Mouse (Mus musculus): ENCODE data around the gene Xpo4. TPM values are rescaled to one million over a fixed set of nuclear protein-coding genes. Genes with fewer than 3 reads are reported as not detected.

Xpo4 gene
- polyA plus RNA-seq, 1 experiment from 2014 or later, result 17.0 TPM

DNA sequence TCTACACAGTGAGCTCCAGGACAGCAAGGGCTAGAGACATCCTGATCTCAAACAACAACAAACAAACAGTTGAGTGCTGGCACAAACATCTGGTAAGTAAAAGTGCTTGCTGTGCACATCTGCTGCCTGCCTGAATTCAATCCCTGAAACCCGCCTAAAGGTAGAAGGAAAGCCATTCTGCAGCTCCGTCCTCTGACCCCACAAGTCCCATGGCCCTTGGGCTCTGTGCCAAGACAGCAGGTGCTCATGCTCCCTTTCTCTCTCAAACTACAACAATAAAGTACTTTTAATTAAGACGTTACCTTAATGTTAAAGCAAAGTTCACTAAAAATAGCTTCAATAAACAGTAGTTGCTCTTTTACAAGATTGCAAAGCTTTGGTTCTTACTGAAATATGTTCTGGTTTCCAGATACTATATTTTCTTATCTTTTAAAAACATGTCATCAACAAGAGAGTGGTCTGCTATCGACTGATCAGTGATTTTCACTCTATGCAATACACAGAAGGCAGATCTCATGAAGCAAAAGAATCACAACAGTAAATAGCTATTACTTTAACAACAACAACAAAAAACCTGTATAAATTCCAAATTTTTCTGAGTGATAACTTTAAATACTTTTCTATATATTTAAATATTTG, 44.5 kb downstream of the Xpo4 start:
- ATAC-seq, result peak; percentile 56; the same call in 1 of the 2 replicates
- Histone ChIP-seq H3K4me2 (ENCODE audit: low read depth, low read length) (no peak overlapping the region), H3K36me3 (ENCODE audit: control insufficient read depth, insufficient read depth, low read length) (0 out of 2 replicates have a peak, but pooled peaks cover under 1% of the 10 kb centered on the region), H3K4me1 (ENCODE audit: control insufficient read depth, insufficient read depth, low read length) (0 out of 2 replicates have a peak, but pooled peaks cover 3% of the 10 kb centered on the region), H3K27ac (ENCODE audit: low read length) (no peak overlapping the region), H3K9me3 (ENCODE audit: control insufficient read depth, low read length) (no peaks in the 10 kb centered on the region), H3K27me3 (replicated peaks; ENCODE audit: control insufficient read depth, insufficient read depth, low read length) (no peaks in the 10 kb centered on the region), H3K4me3 (ENCODE audit: low read length) (no peak overlapping the region), H3K9ac (ENCODE audit: low read depth, low read length) (no peak overlapping the region)
- WGBS, result 53% methylated on average over 4 of the region's 4 CpGs

DNA sequence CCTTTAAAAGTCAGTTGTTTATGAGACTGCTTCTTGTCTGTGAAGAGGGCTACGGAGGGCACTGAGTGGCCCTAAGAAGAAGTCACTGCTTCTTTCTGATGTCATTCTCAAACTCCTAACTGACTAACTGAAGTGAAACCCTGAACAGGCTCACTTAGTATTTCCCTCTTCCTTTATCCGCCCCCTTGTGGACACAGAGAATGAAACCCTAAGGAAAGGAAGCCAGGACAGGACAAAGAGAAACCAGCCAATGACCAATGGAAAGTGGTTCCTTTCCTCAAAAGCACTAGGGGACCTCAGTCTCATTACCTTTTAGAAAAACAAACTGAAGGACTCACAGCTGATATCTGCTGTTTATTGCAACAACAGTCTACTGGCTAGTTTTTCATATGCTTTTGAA, 45.7 kb downstream of the Xpo4 start:
- 0 out of 2 replicates have a peak, but pooled peaks cover 3% of the 10 kb centered on the region for H3K4me1 ChIP-seq (ENCODE audit: control insufficient read depth, insufficient read depth, low read length)
- peak; percentile 50; the same call in 1 of the 2 replicates for ATAC-seq
- H3K4me3 ChIP-seq (ENCODE audit: low read length), result no peak overlapping the region
- H3K9me3 ChIP-seq (ENCODE audit: control insufficient read depth, low read length), result no peaks in the 10 kb centered on the region
- H3K4me2 ChIP-seq (ENCODE audit: low read depth, low read length), result no peak overlapping the region
- 53% methylated on average over 2 of the region's 2 CpGs for WGBS
- H3K27ac ChIP-seq (ENCODE audit: low read length), result no peak overlapping the region
- no peaks in the 10 kb centered on the region for H3K27me3 ChIP-seq (replicated peaks; ENCODE audit: control insufficient read depth, insufficient read depth, low read length)
- H3K36me3 ChIP-seq (ENCODE audit: control insufficient read depth, insufficient read depth, low read length), result no peaks in the 10 kb centered on the region
- no peak overlapping the region for H3K9ac ChIP-seq (ENCODE audit: low read depth, low read length)

DNA sequence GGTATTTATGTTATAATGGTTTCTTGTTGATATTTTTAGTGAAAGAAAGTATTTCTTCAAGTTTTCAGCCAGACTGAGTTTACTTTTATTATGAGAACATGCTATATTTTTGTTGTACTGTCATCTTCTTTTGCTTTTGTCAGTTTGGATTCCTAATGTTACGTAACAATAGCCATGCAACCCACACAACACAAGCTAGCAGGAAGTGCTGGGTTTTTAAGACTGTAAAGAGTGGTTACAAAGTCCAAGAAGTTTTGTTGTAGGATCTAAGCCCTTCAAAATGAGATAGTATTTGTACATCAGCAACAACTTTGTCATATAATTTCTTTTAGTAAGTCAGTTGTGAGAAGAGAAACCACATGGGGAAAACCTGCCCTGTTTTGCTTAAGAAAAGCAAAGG, 47.6 kb downstream of the Xpo4 start:
- Histone ChIP-seq H3K9me3 (ENCODE audit: control insufficient read depth, low read length) (no peaks in the 10 kb centered on the region), H3K27me3 (replicated peaks; ENCODE audit: control insufficient read depth, insufficient read depth, low read length) (no peaks in the 10 kb centered on the region), H3K9ac (ENCODE audit: low read depth, low read length) (no peak overlapping the region), H3K27ac (ENCODE audit: low read length) (no peak overlapping the region), H3K4me2 (ENCODE audit: low read depth, low read length) (no peak overlapping the region), H3K4me3 (ENCODE audit: low read length) (no peak overlapping the region), H3K36me3 (ENCODE audit: control insufficient read depth, insufficient read depth, low read length) (no peaks in the 10 kb centered on the region), H3K4me1 (ENCODE audit: control insufficient read depth, insufficient read depth, low read length) (0 out of 2 replicates have a peak, but pooled peaks cover 3% of the 10 kb centered on the region)
- 84% methylated on average over 1 of the region's 1 CpGs for WGBS
- no peak for ATAC-seq

DNA sequence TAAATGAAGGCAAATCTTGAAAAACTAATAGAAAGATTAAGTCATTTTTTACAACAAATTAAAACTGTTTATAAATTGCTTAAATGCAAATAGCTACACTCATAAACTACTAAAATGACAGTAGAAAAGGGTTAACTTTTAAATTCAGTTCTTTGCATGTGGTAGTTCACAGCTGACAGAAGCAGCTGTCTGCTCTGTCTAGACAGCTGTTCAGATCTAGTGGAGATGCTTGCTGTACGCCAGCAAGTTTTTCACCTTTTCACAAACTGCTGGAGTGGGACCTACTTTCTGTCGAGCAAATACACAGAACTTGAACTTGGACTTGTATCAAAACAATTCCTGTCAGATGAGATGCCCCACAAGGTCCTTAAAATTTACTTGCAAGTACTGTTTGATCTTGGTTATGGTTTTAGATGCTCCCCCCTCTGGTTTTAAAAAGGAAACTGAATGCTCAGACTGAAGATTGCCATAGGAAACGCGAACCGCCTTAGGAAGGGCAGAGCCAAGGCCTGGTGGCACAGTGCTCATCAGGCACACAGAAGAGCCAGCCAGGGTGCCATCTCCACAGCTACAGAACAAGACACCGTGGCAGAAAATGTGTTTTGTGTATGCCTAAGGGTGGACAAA, 48.8 kb downstream of the Xpo4 start:
- Histone ChIP-seq H3K27ac (ENCODE audit: low read length) (no peak overlapping the region), H3K4me1 (ENCODE audit: control insufficient read depth, insufficient read depth, low read length) (0 out of 2 replicates have a peak, but pooled peaks cover 3% of the 10 kb centered on the region), H3K9me3 (ENCODE audit: control insufficient read depth, low read length) (no peaks in the 10 kb centered on the region), H3K9ac (ENCODE audit: low read depth, low read length) (no peak overlapping the region), H3K27me3 (replicated peaks; ENCODE audit: control insufficient read depth, insufficient read depth, low read length) (no peaks in the 10 kb centered on the region), H3K4me3 (ENCODE audit: low read length) (no peak overlapping the region), H3K4me2 (ENCODE audit: low read depth, low read length) (no peak overlapping the region), H3K36me3 (ENCODE audit: control insufficient read depth, insufficient read depth, low read length) (no peaks in the 10 kb centered on the region)
- WGBS, result 82% methylated on average over 6 of the region's 6 CpGs
- ATAC-seq, result no peak

DNA sequence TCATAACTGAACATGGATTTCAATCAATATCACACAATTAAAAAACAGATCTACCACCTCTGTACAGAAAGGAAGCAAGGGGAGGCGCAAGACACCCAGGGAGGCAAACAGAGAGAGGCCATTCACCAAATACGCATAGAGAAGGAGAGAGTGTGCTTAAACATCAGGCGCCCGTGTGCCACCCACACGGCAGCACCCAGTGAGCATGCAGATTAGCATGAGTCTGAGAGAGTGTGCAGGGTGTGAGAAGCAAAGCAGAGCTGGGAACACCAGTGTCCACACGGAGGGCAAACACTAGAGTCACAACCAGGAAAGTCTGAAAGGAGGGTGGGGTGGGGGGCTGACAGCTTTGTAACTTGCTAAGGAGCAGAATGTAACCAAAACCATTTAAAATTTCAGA, 49.4 kb downstream of the Xpo4 start:
- no peak overlapping the region for H3K27ac ChIP-seq (ENCODE audit: low read length)
- no peaks in the 10 kb centered on the region for H3K36me3 ChIP-seq (ENCODE audit: control insufficient read depth, insufficient read depth, low read length)
- H3K9ac ChIP-seq (ENCODE audit: low read depth, low read length), result no peak overlapping the region
- 85% methylated on average over 6 of the region's 6 CpGs for WGBS
- H3K27me3 ChIP-seq (replicated peaks; ENCODE audit: control insufficient read depth, insufficient read depth, low read length), result no peaks in the 10 kb centered on the region
- no peak overlapping the region for H3K4me3 ChIP-seq (ENCODE audit: low read length)
- no peak for ATAC-seq
- 0 out of 2 replicates have a peak, but pooled peaks cover 3% of the 10 kb centered on the region for H3K4me1 ChIP-seq (ENCODE audit: control insufficient read depth, insufficient read depth, low read length)
- H3K4me2 ChIP-seq (ENCODE audit: low read depth, low read length), result no peak overlapping the region
- H3K9me3 ChIP-seq (ENCODE audit: control insufficient read depth, low read length), result no peaks in the 10 kb centered on the region

DNA sequence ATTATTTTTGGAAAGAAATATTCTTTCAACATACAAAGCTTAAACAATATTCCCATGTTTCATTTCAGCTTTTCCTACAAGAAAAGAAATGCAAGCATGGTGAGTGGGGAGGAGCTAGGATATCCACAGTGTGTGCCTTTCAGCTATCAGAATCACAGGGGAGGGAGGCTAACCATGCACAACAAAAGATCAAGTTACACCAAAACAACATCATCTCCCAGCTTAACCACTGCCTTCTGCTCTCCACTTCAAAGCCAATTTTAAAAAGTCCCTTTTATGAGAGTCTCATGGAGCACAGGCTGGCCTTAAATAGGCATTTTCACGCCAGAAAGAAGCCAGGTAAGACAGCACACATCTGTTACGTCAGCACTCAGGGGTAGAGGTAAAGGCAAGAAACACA, 54.2 kb downstream of the Xpo4 start:
- Histone ChIP-seq H3K4me3 (ENCODE audit: low read length) (no peak overlapping the region), H3K36me3 (ENCODE audit: control insufficient read depth, insufficient read depth, low read length) (no peaks in the 10 kb centered on the region), H3K4me1 (ENCODE audit: control insufficient read depth, insufficient read depth, low read length) (peaks cover 9% of the 10 kb centered on the region; the same call in 1 of the 2 replicates), H3K27ac (ENCODE audit: low read length) (no peak overlapping the region), H3K27me3 (replicated peaks; ENCODE audit: control insufficient read depth, insufficient read depth, low read length) (no peaks in the 10 kb centered on the region), H3K9me3 (ENCODE audit: control insufficient read depth, low read length) (no peaks in the 10 kb centered on the region), H3K9ac (ENCODE audit: low read depth, low read length) (no peak overlapping the region), H3K4me2 (ENCODE audit: low read depth, low read length) (no peak overlapping the region)
- ATAC-seq, result no peak
- WGBS, result 80% methylated on average over 2 of the region's 2 CpGs

DNA sequence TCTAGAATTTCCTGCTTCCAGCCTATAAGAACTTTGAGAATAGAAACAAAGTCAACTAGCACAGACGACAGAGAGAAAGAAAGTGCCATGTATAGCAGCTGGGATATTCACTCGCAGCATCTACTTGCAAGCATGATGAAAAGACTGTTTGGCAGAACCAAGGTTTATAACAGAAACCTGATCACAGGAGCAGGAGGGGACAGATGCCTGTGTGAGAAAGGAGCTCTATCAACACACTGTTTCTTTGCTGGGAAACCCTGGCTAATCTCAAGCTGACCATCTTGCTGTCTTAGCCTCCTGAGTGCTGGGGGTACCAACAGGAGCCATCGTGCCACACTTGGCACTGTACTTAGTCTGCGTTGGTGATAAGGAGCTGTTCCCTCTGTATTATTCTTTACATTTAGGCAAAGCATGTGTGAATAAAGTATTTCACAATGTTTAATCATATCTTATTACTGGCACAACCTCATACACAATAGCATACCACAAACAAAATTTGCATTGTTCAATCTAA, 55.4 kb downstream of the Xpo4 start:
- no peaks in the 10 kb centered on the region for H3K36me3 ChIP-seq (ENCODE audit: control insufficient read depth, insufficient read depth, low read length)
- H3K9ac ChIP-seq (ENCODE audit: low read depth, low read length), result no peak overlapping the region
- H3K27me3 ChIP-seq (replicated peaks; ENCODE audit: control insufficient read depth, insufficient read depth, low read length), result no peaks in the 10 kb centered on the region
- H3K4me2 ChIP-seq (ENCODE audit: low read depth, low read length), result no peak overlapping the region
- no peak overlapping the region for H3K27ac ChIP-seq (ENCODE audit: low read length)
- no peaks in the 10 kb centered on the region for H3K9me3 ChIP-seq (ENCODE audit: control insufficient read depth, low read length)
- H3K4me1 ChIP-seq (ENCODE audit: control insufficient read depth, insufficient read depth, low read length), result peaks cover 9% of the 10 kb centered on the region; the same call in 1 of the 2 replicates
- ATAC-seq, result no peak
- no peak overlapping the region for H3K4me3 ChIP-seq (ENCODE audit: low read length)
- WGBS, result 73% methylated on average over 4 of the region's 4 CpGs

DNA sequence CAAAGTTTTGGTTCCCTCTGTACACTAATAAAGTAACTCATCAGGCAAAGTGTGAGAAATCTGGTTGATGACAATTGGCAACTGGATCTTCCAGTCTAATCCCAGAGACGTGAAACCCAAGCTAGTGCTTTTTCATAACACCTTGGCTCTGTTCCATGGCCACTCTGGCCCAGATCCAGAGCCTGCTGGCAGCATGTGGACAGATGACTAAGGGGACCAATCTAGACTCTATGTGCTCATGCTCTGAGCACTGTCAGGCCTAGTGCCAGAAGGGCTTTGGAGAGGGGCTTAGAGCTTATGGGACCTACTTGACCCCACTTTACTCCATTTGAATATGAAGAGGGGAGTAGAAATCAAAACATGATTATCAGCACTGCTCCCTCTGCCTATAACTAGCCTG, 57.7 kb downstream of the Xpo4 start:
- H3K27ac ChIP-seq (ENCODE audit: low read length), result no peak overlapping the region
- peak; percentile 78; the same call in 1 of the 2 replicates for ATAC-seq
- H3K9ac ChIP-seq (ENCODE audit: low read depth, low read length), result no peak overlapping the region
- H3K4me2 ChIP-seq (ENCODE audit: low read depth, low read length), result no peak overlapping the region
- H3K9me3 ChIP-seq (ENCODE audit: control insufficient read depth, low read length), result no peaks in the 10 kb centered on the region
- 9% methylated on average over 1 of the region's 1 CpGs for WGBS
- no peaks in the 10 kb centered on the region for H3K27me3 ChIP-seq (replicated peaks; ENCODE audit: control insufficient read depth, insufficient read depth, low read length)
- peaks cover 9% of the 10 kb centered on the region; the same call in 1 of the 2 replicates for H3K4me1 ChIP-seq (ENCODE audit: control insufficient read depth, insufficient read depth, low read length)
- no peak overlapping the region for H3K4me3 ChIP-seq (ENCODE audit: low read length)
- H3K36me3 ChIP-seq (ENCODE audit: control insufficient read depth, insufficient read depth, low read length), result peaks cover 11% of the 10 kb centered on the region

DNA sequence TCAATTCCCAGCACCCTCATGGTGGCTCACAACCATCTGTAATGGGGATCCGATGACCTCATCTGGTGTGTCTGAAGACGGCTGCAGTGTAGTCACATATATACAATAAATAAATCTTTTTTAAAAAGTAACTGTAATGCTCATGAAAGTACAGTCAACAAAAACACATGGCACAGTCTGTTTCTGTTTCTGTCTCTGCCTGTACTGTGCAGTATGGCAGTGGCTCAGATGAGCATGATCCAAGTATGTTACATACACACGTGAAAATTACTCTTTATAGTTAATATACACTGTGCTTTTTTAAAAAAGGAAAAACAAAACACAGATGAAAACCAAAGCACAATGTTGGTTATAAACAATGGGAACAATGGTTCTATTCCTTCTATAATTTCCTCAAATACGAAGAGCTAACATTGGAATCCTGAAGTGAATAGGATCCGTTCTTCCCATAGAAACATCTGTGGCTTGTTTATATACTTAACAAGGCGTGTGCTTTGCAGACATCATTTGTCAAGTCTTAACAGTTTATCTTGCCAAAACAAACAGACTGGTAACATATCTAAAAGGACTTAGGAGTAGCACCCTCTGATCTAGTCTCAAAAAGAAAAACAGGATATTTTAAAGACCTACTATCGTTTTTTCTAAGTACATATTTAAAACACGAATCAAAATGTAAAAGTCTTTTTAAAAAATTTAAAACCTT, 58.4 kb downstream of the Xpo4 start:
- no peaks in the 10 kb centered on the region for H3K9me3 ChIP-seq (ENCODE audit: control insufficient read depth, low read length)
- WGBS, result 51% methylated on average over 8 of the region's 8 CpGs
- no peak overlapping the region for H3K4me2 ChIP-seq (ENCODE audit: low read depth, low read length)
- H3K27me3 ChIP-seq (replicated peaks; ENCODE audit: control insufficient read depth, insufficient read depth, low read length), result no peaks in the 10 kb centered on the region
- H3K9ac ChIP-seq (ENCODE audit: low read depth, low read length), result no peak overlapping the region
- H3K27ac ChIP-seq (ENCODE audit: low read length), result no peak overlapping the region
- no peak overlapping the region for H3K4me3 ChIP-seq (ENCODE audit: low read length)
- ATAC-seq, result no peak
- peaks cover 9% of the 10 kb centered on the region; the same call in 1 of the 2 replicates for H3K4me1 ChIP-seq (ENCODE audit: control insufficient read depth, insufficient read depth, low read length)
- H3K36me3 ChIP-seq (ENCODE audit: control insufficient read depth, insufficient read depth, low read length), result peaks cover 11% of the 10 kb centered on the region
